Mouse (Mus musculus): ENCODE measurements around the gene Prr12.

DNA sequence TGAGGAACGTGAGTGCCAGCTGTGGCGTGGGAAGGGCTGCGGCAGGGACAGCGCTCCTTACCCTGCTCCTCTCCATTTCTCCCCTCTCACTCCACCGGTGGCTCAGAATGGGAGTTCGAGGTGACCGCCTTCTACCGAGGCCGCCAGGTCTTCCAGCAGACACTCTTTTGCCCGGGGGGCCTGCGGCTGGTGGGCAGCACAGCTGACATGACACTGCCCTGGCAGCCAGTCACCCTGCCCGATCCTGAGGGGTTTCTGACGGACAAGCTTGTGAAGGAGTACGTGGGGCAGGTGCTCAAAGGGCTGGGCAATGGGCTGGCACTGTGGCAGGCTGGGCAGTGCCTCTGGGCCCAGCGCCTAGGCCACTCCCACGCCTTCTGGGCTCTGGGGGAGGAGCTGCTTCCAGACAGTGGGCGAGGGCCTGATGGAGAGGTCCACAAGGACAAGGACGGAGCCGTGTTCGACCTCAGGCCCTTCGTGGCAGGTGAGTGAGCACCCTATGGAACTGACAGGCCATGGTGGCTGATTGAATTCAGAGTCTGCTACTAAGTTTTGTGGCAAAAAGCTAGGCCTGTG, 52.1 kb downstream of the Prr12 start:
- no peak for TF ChIP-seq CTCF (IDR thresholded peaks at IDR 0.05; ENCODE audit: control insufficient read depth, insufficient read depth, low read length)
- TF ChIP-seq POLR2A (IDR thresholded peaks at IDR 0.05; ENCODE audit: borderline replicate concordance, control insufficient read depth, low read depth, low read length), result no peak
